Comparison of ENCODE assay signal across 9 mouse cellular contexts in the genomic region with DNA sequence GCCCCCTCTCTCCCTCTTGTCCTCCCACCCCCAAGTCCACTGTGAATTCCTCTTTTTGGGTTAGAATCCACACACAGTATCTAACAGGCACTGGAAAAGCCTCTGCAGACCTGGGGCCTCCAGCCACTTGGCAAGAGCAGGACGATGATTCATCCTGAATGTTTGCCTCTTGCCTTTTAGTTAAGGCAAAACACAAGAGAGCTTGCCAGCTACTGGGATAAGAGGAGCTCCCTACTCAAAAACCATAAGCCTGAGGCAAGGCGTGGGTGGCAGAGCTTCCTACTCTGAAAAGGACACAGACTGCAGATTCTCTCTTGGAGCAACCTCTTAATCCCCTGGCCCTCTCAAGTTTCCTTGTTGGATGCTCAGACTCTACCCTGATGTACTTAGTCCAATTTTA.
DNase-seq lines count a peak whose midpoint lies in the region; ATAC-seq and TF ChIP-seq lines count a peak whose summit lies in the region.
"Had no signal": no experiment of that assay in that cellular context is flagged by ENCODE, and none has a peak within 500 bp of the region (broad histone marks: within the 10 kb centered on the region; RNA-seq: fewer than 3 reads in every experiment).

No protein-coding gene starts in this region.

- H3K27me3 ChIP-seq in lung, embryonic 14.5 days (ENCODE audit: insufficient read depth, low read length): no peaks in the 10 kb centered on the region
- H3K27me3 ChIP-seq: liver, embryonic 15.5 days had no signal

- no peaks in the 10 kb centered on the region for H3K36me3 ChIP-seq in lung, embryonic 14.5 days (ENCODE audit: insufficient read depth)
- H3K36me3 ChIP-seq: liver, embryonic 15.5 days had no signal

- no peak overlapping the region for H3K4me2 ChIP-seq in lung, embryonic 14.5 days
- H3K4me2 ChIP-seq: liver, embryonic 15.5 days had no signal

- peak; percentile 30 to 70 for DNase-seq in layer of hippocampus, adult 18-20 months (ENCODE audit: low spot score in 2 of 2)
- no peak for DNase-seq in layer of hippocampus, postnatal 25 days (ENCODE audit: extremely low spot score in 1 of 2, low spot score in 1 of 2)
- peak; percentile 71 to 75 for DNase-seq in adrenal gland, postnatal 36 days
- peak; percentile 99 for DNase-seq in gonadal fat pad, adult 2 months (ENCODE audit: low read depth)
- DNase-seq in lung, embryonic 14.5 days: peak; percentile 63
- DNase-seq in kidney, postnatal 25 days: no peak
- DNase-seq in embryo, embryonic 10.5 days (ENCODE audit: low spot score): no peak
- no peak for DNase-seq in thymus, adult 18-20 months

- no peak overlapping the region for H3K9ac ChIP-seq in lung, embryonic 14.5 days
- H3K9ac ChIP-seq: liver, embryonic 15.5 days had no signal

- no peak for TF ChIP-seq CTCF in lung, embryonic 14.5 days (IDR thresholded peaks at IDR 0.05; ENCODE audit: low read depth)

- peaks cover 6% of the 10 kb centered on the region; the same call in 1 of the 2 replicates for H3K4me1 ChIP-seq in lung, embryonic 14.5 days (ENCODE audit: insufficient read depth)
- H3K4me1 ChIP-seq: liver, embryonic 15.5 days had no signal

- ATAC-seq in lung, embryonic 14.5 days (ENCODE audit: insufficient read depth): no peak

- 29% methylated on average over 2 of the region's 2 CpGs for WGBS in lung, embryonic 14.5 days

- no peaks in the 10 kb centered on the region for H3K9me3 ChIP-seq in lung, embryonic 14.5 days (ENCODE audit: low read depth, low read length)
- H3K9me3 ChIP-seq: liver, embryonic 15.5 days had no signal

- H3K27ac ChIP-seq in lung, embryonic 14.5 days (ENCODE audit: low read depth): peak overlapping the region; percentile 55; the same call in 1 of the 2 replicates
- H3K27ac ChIP-seq: liver, embryonic 15.5 days had no signal

- no peak overlapping the region for H3K4me3 ChIP-seq in lung, embryonic 14.5 days (ENCODE audit: low read depth, low read length)
- H3K4me3 ChIP-seq: liver, embryonic 15.5 days had no signal

Comparison
In these comparisons a context has a peak if more than half of its experiments do, and no peak if none do; other contexts are left out.
1. DNase-seq: peak in layer of hippocampus, adult 18-20 months (2 of 2), adrenal gland, postnatal 36 days (2 of 2), gonadal fat pad, adult 2 months (single experiment) and lung, embryonic 14.5 days (single experiment); none in layer of hippocampus, postnatal 25 days (0 of 2), kidney, postnatal 25 days (0 of 2), embryo, embryonic 10.5 days (single experiment) and thymus, adult 18-20 months (0 of 2).